Mouse (Mus musculus) C2C12 (cell line): ENCODE measurements around the gene Tcf25. TPM values are rescaled to one million over a fixed set of nuclear protein-coding genes. Genes with fewer than 3 reads are reported as not detected.
A peak's percentile ranks its signal among the peaks of the same experiment; 100 is the strongest.

Experiments
- H3K27me3 ChIP-seq: one replicate; pipeline ENCODE4 v1.6.1; 2011; ENCODE audit not compliant: control insufficient read depth, insufficient read depth, insufficient read length
- H3K36me3 ChIP-seq: one replicate; pipeline ENCODE4 v1.6.1; 2011; ENCODE audit not compliant: control insufficient read depth, insufficient read depth
- H3K4me3 ChIP-seq: one replicate; pipeline ENCODE4 v1.5.1; 2011; ENCODE audit warnings: mild to moderate bottlenecking, control low read depth; ENCODE audit not compliant: poor library complexity, insufficient read depth, severe bottlenecking
- H3K79me2 ChIP-seq: one replicate; pipeline ENCODE4 v1.6.1; 2011; ENCODE audit not compliant: control insufficient read depth, insufficient read depth
- H3K79me3 ChIP-seq: one replicate; pipeline ENCODE4 v1.6.1; 2011; ENCODE audit warnings: low read depth, control low read depth
- H3ac ChIP-seq: one replicate; pipeline ENCODE3; 2011; ENCODE audit warnings: low read depth; ENCODE audit not compliant: control insufficient read depth, insufficient read length
- CEBPB ChIP-seq: IDR thresholded peaks from one replicate; pipeline ENCODE4 v1.6.1; 2011; ENCODE audit warnings: low read depth, mild to moderate bottlenecking, control low read depth, moderate library complexity
- CTCF ChIP-seq: IDR thresholded peaks from one replicate; pipeline ENCODE4 v1.5.1; 2011; ENCODE audit not compliant: control insufficient read depth, insufficient read depth, insufficient read length
- FOSL1 ChIP-seq: IDR thresholded peaks from one replicate; pipeline ENCODE4 v1.8.0; 2011; ENCODE audit warnings: mild to moderate bottlenecking, low read length; ENCODE audit not compliant: poor library complexity, insufficient read depth, severe bottlenecking
- MAX ChIP-seq: IDR thresholded peaks from one replicate; pipeline ENCODE4 v1.6.1; 2011; ENCODE audit warnings: mild to moderate bottlenecking, control low read depth
- MYOD1 ChIP-seq: IDR thresholded peaks from one replicate; pipeline ENCODE4 v1.6.1; 2011; ENCODE audit warnings: low read depth; ENCODE audit not compliant: control insufficient read depth, insufficient read length
- MYOG ChIP-seq: IDR thresholded peaks from one replicate; pipeline ENCODE4 v1.6.1; 2011; ENCODE audit not compliant: control insufficient read depth, insufficient read length; ENCODE audit errors: extremely low read depth
- USF1 ChIP-seq: IDR thresholded peaks from one replicate; pipeline ENCODE4 v1.6.1; 2011; ENCODE audit warnings: low read depth, mild to moderate bottlenecking, control low read depth, moderate library complexity
- polyA plus RNA-seq: library from polyadenylated mRNA; unstranded; fragments of >200 nt; fragmentation: generic; extraction: Trizol; gene quantifications from one replicate; pipeline ENCODE4 v1.2.1, GENCODE M21; 2012; ENCODE audit warnings: missing spikeins

The Tcf25 gene
- polyA plus RNA-seq, 1 experiment = 128 TPM

DNA sequence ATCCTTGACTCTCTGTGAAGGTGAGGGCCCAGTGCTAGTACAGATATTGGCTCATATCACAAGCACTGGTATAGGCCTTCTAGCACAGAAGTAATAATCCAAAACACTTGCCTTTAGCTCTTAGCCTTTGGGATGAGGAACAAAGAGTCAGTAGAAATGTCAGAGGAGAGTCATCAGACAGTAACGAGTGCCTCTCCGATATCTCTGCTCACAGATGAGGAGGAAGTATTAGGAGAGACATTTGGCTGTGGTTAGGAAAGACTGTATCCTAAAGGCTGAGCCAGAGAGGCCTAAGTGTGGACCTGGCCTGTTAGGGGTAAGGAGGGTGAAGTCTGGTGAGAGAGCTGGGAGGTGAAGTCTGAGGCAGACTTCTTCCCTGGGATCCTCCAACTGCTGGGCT lies 68.2 kb downstream of the Tcf25 start:
- Histone ChIP-seq H3K36me3 (no peaks in the 10 kb centered on the region), H3K79me3 (no peaks in the 10 kb centered on the region), H3ac (no peak overlapping the region), H3K79me2 (no peaks in the 10 kb centered on the region), H3K27me3 (no peaks in the 10 kb centered on the region), H3K4me3 (no peak overlapping the region)
- TF ChIP-seq CEBPB (no peak), MYOG (no peak), MAX (no peak), CTCF (no peak), FOSL1 (no peak), MYOD1 (no peak), USF1 (no peak)

DNA sequence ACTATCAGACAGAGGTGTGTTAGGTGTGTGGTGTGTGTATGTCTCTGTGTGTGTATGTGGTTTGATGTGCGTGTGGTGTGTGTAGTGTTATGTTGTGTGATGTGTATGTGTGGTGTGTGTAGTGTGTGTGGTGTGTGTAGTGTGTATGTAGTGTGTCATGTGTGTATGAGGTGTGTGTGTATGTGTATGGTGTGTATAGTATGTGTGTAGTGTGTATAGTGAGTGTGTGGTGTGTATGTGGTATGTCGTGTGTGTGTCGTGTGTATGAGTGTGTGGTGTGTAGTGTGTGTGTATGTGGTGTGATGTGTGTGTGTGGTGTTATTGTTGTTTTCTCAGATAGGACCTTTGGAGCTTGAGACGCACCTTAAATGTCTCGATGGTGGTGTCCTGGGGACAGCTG lies 68.8 kb downstream of the Tcf25 start:
- TF ChIP-seq FOSL1 (no peak), MAX (no peak), MYOD1 (no peak), MYOG (no peak), USF1 (no peak), CEBPB (no peak), CTCF (no peak)
- no peaks in the 10 kb centered on the region for H3K36me3 ChIP-seq
- no peak overlapping the region for H3ac ChIP-seq
- no peaks in the 10 kb centered on the region for H3K27me3 ChIP-seq
- no peaks in the 10 kb centered on the region for H3K79me3 ChIP-seq
- H3K4me3 ChIP-seq = no peak overlapping the region
- no peaks in the 10 kb centered on the region for H3K79me2 ChIP-seq

DNA sequence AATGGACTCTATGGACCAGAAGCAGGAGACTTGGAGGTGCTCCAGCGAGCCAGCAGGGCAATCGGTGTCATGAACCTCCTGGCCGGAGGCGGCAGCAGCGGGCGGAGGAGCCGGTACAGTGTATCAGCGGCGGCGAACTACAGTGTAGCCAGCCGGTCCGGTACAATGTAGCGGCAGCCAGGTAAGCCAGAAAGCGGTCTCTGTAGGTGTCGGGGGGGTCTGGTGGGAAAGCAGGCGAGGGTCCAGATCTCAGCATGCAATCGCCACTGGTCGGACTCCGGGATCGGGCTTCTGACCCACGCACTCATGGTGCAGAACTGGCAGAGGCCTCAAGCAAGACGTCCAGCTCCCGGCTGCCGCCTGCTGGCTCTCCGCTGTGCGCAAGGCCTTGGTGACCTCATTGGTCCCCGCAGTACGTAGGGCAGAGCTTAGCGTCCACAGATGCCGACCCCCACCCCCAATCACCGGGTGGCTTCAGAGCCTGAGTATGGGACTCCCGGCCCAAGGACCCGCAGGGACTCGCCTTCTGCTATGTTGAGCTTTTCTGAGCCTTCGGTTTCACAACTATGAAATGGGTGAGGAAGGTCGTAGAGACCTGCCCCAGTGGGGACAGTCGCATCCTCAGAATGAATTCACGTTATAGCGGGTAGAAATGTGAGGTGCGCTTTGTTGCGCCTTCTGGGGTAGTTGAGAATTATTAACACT lies 69.5 kb downstream of the Tcf25 start:
- Histone ChIP-seq H3K36me3 (no peaks in the 10 kb centered on the region), H3K79me3 (no peaks in the 10 kb centered on the region), H3K27me3 (no peaks in the 10 kb centered on the region), H3K4me3 (peak overlapping the region; percentile 49), H3K79me2 (no peaks in the 10 kb centered on the region), H3ac (peak overlapping the region; percentile 84)
- TF ChIP-seq FOSL1 (no peak), MYOD1 (no peak), MAX (peak; percentile 64), MYOG (no peak), CTCF (peak; percentile 94), USF1 (no peak), CEBPB (no peak)

DNA sequence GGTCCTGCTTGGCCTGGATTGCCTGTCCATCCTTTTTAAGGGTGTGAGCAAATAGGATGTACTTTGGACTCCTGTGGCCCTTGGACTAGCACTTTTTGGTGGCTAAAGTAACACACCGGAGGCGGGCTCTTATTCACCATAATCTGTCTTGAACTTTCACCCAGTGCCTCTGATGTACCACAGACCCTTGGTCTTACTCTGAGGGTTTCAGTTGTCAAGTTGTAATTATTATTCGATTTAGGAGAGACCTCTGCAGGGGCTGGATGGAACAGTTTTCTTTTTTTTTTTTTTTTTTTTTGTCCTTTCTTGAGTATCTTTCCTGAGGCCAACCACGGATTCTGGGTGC lies 70.0 kb downstream of the Tcf25 start:
- Histone ChIP-seq H3K36me3 (no peaks in the 10 kb centered on the region), H3K79me2 (no peaks in the 10 kb centered on the region), H3K27me3 (no peaks in the 10 kb centered on the region), H3ac (peak overlapping the region; percentile 84), H3K4me3 (peak overlapping the region; percentile 49), H3K79me3 (no peaks in the 10 kb centered on the region)
- TF ChIP-seq MYOD1 = no peak
- TF ChIP-seq USF1 = no peak
- TF ChIP-seq FOSL1 = no peak
- TF ChIP-seq CTCF = no peak
- TF ChIP-seq MAX = no peak
- no peak for TF ChIP-seq CEBPB
- TF ChIP-seq MYOG = no peak

DNA sequence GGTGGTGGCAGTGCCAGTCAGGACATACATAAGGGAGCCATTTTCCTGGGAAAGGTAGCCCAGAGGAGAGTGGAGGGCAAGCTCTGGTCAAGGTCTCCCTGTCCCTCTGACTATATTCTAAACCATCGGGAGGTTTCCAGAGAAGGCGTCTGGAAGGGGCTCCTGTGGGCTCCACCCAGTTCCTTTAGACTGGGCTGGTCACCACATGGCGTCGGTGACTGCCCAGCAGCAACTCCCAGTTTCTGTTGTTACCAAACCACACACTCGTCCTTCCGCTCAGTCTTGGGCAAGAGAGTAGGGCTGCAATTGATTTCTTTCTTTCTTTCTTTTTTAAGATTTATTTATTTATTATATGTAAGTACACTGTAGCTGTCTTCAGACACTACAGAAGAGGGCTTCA lies 70.6 kb downstream of the Tcf25 start:
- no peaks in the 10 kb centered on the region for H3K27me3 ChIP-seq
- no peak overlapping the region for H3K4me3 ChIP-seq
- no peaks in the 10 kb centered on the region for H3K36me3 ChIP-seq
- H3ac ChIP-seq = no peak overlapping the region
- TF ChIP-seq MYOG (no peak), FOSL1 (no peak), CTCF (no peak), MYOD1 (no peak), MAX (no peak), USF1 (no peak), CEBPB (no peak)
- H3K79me3 ChIP-seq = no peaks in the 10 kb centered on the region
- H3K79me2 ChIP-seq = no peaks in the 10 kb centered on the region

DNA sequence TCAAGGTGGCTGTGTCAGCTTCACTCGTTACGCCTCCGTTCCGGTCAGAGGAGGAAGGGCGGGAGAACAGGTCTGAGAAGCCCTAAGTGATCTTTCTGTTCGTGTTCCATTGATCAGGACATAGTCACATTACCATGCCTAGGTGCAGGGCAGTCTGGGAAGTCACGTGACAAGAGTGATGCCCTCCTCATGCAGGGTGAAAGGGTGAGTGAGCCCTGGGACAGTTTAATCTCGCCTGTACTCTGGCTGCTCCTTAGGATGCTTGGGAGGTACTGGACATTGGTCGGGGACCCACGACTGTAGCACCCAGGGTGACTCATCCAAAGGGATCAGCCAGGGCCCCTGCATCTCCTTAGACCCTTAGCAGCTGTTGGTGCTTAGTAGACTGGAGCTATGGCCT lies 72.4 kb downstream of the Tcf25 start:
- no peaks in the 10 kb centered on the region for H3K36me3 ChIP-seq
- H3ac ChIP-seq = no peak overlapping the region
- H3K4me3 ChIP-seq = no peak overlapping the region
- no peaks in the 10 kb centered on the region for H3K79me2 ChIP-seq
- H3K79me3 ChIP-seq = no peaks in the 10 kb centered on the region
- TF ChIP-seq MYOG = no peak
- TF ChIP-seq MYOD1 = no peak
- TF ChIP-seq MAX = no peak
- TF ChIP-seq USF1 = no peak
- no peak for TF ChIP-seq CTCF
- no peak for TF ChIP-seq FOSL1
- TF ChIP-seq CEBPB = no peak
- no peaks in the 10 kb centered on the region for H3K27me3 ChIP-seq
